Mouse (Mus musculus): Measurements from ENCODE around the gene Ctnnb1. TPM values are rescaled to one million over a fixed set of nuclear protein-coding genes. Genes with fewer than 3 reads are reported as not detected.

Ctnnb1 gene
- polyA plus RNA-seq, 1 experiment = 234 TPM

DNA sequence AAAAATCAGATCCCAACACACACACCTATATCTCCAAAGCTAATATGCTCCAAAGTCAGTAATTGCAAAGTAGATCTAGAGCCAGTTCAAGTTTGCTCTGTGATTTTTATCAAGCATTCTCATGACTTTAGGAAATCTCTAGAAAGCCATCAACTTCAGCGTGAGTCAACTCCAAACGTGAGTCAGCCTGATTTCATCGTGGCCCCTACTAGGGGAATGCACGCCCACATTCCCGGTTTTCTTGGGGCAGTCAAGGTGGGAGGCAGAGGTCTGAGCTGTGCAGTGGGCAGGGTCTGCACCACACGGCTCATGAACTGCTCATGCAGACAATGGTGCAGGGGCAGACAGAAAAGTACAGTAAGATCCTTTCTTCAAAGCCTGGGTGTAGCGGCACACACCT, 76.9 kb downstream of the Ctnnb1 start:
- Histone ChIP-seq H3K4me1 (ENCODE audit: control insufficient read depth, insufficient read depth, low read length) (no peaks in the 10 kb centered on the region), H3K4me3 (ENCODE audit: insufficient read depth, low read length) (no peak overlapping the region), H3K27ac (ENCODE audit: insufficient read depth, low read depth, low read length) (no peak overlapping the region)
- TF ChIP-seq POLR2A (IDR thresholded peaks at IDR 0.05; ENCODE audit: borderline replicate concordance, low read depth, low read length) (no peak), CTCF (IDR thresholded peaks at IDR 0.05; ENCODE audit: low read depth, low read length) (no peak)

Data from bone marrow macrophage, adult 2 months (primary cell).